Mouse (Mus musculus) layer of hippocampus, adult 18-20 months (tissue): ENCODE measurements at regions not wholly inside any gene's neighbourhood (a gene's known extent, or its start where the extent isn't known, plus 50 kb on each side); places are given as distances from the start of the nearest gene placed in this dataset.
"Not testable (repeated sequence)": the region's sequence is repeated elsewhere in the genome, so short reads cannot be mapped to it uniquely, and the experiment has no call there.

Source experiments
- DNase-seq, 2 experiments: peaks; one replicate each; pipeline ENCODE4 v3.0.0; 2022; ENCODE audit warnings: low spot score in 2 of 2

DNA sequence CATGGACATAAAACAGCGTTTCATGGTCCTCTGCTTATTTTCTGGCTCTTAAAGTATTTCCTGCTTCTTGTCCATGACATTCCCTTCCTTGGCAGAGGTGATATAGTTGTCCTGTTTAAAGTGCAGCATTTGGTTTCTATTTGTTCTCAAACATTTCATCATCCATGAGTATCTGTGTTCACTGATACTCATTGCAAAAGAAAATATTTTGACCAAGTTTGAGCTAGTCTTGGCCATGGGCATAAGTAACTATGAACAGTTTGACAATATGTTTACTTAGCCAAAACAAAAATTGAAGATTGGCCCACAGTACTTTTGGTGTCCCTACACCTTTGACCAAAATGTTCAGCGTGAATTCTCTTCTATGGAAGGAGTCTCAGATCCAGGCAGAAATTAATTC is 58.7 kb upstream of the 2310057J18Rik start:
- not testable (repeated sequence) for DNase-seq

- peak; percentile 6 to 72 for DNase-seq
These were observed 55.8 kb upstream of the Soga3 start for GRCm38 (mm10) chr10:29087823-29088222.
